Mouse (Mus musculus): ENCODE data around the gene Hmcn1.

The Hmcn1 gene

DNA sequence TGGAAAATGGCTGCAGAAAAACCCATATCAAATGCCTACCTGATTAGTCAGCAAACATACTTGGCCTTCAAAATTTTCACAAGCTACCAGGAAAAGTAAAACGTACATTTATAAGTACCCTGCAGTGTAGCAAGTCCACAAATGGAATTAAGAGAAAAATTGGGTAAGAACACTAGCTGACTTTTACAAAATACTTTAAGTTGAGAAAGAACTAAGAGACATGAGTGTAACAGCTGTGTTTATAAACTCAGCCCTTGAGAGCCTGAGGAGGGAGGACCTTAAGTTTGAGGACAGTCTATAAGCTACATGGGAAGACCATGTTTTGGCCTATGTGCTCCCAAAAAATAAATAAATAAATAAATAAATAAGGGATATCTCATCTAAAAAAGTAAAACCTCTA lies 107.0 kb downstream of the Hmcn1 start:
- H3K4me1 ChIP-seq (replicated peaks; ENCODE audit: low read depth, low read length): no peaks in the 10 kb centered on the region
- no peaks in the 10 kb centered on the region for H3K27me3 ChIP-seq (ENCODE audit: insufficient read depth, low read length)
- no peak overlapping the region for H3K4me3 ChIP-seq (replicated peaks; ENCODE audit: low read length)
- no peaks in the 10 kb centered on the region for H3K9me3 ChIP-seq (ENCODE audit: low read length)
- TF ChIP-seq NANOG (IDR thresholded peaks at IDR 0.05; ENCODE audit: borderline replicate concordance, low read length): no peak
- H3K36me3 ChIP-seq (ENCODE audit: insufficient read depth, low read length): no peaks in the 10 kb centered on the region

DNA sequence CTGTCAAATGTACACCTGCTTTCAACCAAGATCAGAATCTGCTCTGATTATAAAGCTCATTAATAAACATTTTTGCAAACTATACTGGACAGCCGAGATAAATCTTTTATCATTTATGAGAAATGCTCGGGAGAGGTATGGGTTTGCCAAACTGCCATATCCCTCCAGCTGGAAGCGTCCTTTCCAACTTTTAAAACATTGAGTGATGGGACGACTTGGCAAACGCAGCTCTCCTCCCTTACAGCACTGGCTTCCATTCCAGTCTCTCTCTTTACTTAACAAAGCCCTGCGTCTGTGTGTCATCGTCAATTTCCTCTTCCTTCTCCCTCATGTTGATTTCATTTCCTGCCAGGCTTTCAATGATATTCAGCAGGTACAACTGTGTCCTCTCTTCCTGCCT lies 114.8 kb downstream of the Hmcn1 start:
- no peaks in the 10 kb centered on the region for H3K27me3 ChIP-seq (ENCODE audit: insufficient read depth, low read length)
- no peak overlapping the region for H3K4me3 ChIP-seq (replicated peaks; ENCODE audit: low read length)
- H3K36me3 ChIP-seq (ENCODE audit: insufficient read depth, low read length): no peaks in the 10 kb centered on the region
- H3K9me3 ChIP-seq (ENCODE audit: low read length): peaks cover 18% of the 10 kb centered on the region
- H3K4me1 ChIP-seq (replicated peaks; ENCODE audit: low read depth, low read length): no peaks in the 10 kb centered on the region
- no peak for TF ChIP-seq NANOG (IDR thresholded peaks at IDR 0.05; ENCODE audit: borderline replicate concordance, low read length)
- TF ChIP-seq CTCF (conservative IDR thresholded peaks at IDR 0.05; ENCODE audit: low read length): no peak
- TF ChIP-seq POU5F1 (IDR thresholded peaks at IDR 0.05; ENCODE audit: borderline replicate concordance, low read length): no peak

DNA sequence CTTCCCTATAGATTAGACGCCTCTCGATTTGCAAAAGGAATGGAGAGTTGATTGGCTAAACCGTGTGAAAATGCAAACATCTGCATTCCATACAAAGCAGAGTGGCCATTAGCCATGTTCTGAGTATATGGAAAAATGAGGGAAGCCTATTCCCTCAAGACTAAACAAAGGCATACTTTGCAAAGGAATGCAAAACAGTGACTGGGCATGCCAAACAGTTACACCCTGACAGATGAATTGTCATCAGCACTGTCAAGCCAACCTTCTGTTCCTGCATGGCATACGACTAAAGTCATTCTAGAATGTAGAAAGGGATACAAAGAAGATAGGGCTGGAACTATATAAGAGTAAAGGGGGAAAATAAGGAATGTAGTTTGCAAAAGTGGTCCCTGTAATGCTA lies 115.3 kb downstream of the Hmcn1 start:
- Histone ChIP-seq H3K36me3 (ENCODE audit: insufficient read depth, low read length) (no peaks in the 10 kb centered on the region), H3K9me3 (ENCODE audit: low read length) (peaks cover 18% of the 10 kb centered on the region), H3K27me3 (ENCODE audit: insufficient read depth, low read length) (no peaks in the 10 kb centered on the region), H3K4me3 (replicated peaks; ENCODE audit: low read length) (no peak overlapping the region), H3K4me1 (replicated peaks; ENCODE audit: low read depth, low read length) (no peaks in the 10 kb centered on the region)
- TF ChIP-seq CTCF (conservative IDR thresholded peaks at IDR 0.05; ENCODE audit: low read length) (no peak), POU5F1 (IDR thresholded peaks at IDR 0.05; ENCODE audit: borderline replicate concordance, low read length) (no peak)

DNA sequence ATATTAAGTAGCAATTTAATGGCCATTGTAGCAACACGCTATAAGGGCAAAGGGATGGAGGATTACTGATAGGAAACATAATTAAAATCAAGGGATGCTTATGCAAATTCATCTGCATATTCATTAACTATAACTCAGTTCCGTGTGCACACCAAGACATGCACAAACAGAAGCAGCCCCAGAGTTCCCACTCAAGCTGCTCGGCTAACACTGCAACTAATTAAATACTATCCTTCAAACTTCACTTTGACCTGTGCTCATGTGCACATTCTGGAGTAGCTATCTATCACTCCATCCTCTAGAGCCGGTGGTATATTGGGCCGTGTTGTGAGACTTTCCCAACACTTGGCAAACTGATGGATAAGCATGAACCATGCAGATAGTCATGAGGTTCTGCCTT lies 119.2 kb downstream of the Hmcn1 start:
- no peak for TF ChIP-seq POU5F1 (IDR thresholded peaks at IDR 0.05; ENCODE audit: borderline replicate concordance, low read length)
- TF ChIP-seq NANOG (IDR thresholded peaks at IDR 0.05; ENCODE audit: borderline replicate concordance, low read length): no peak
- TF ChIP-seq CTCF (conservative IDR thresholded peaks at IDR 0.05; ENCODE audit: low read length): no peak
- Histone ChIP-seq H3K36me3 (ENCODE audit: insufficient read depth, low read length) (no peaks in the 10 kb centered on the region), H3K9me3 (ENCODE audit: low read length) (peaks cover 4% of the 10 kb centered on the region; the same call in 1 of the 2 replicates), H3K4me3 (replicated peaks; ENCODE audit: low read length) (no peak overlapping the region), H3K27me3 (ENCODE audit: insufficient read depth, low read length) (no peaks in the 10 kb centered on the region), H3K4me1 (replicated peaks; ENCODE audit: low read depth, low read length) (no peaks in the 10 kb centered on the region)

DNA sequence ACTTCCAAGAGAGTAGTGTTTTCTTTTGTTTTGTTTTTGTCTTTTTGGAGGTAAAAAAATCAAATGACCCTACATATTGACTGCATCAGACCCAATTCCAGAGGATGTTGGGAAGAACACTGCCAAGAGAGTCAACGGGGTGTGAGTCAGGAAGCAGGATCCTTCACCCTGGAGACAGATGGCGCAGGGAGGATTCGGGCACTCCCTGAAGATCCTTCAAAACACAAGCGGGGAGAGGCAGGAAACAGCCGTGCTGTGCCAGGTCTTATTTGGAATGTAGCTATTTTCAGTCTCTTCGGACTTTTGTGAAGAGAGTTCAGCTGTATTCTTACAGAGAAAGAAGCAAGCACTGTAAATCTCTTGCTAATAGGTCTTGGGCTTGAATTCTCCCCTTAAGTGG lies 120.0 kb downstream of the Hmcn1 start:
- no peak overlapping the region for H3K4me3 ChIP-seq (replicated peaks; ENCODE audit: low read length)
- no peak for TF ChIP-seq NANOG (IDR thresholded peaks at IDR 0.05; ENCODE audit: borderline replicate concordance, low read length)
- no peak for TF ChIP-seq CTCF (conservative IDR thresholded peaks at IDR 0.05; ENCODE audit: low read length)
- TF ChIP-seq POU5F1 (IDR thresholded peaks at IDR 0.05; ENCODE audit: borderline replicate concordance, low read length): no peak
- no peaks in the 10 kb centered on the region for H3K27me3 ChIP-seq (ENCODE audit: insufficient read depth, low read length)
- no peaks in the 10 kb centered on the region for H3K4me1 ChIP-seq (replicated peaks; ENCODE audit: low read depth, low read length)
- peaks cover 4% of the 10 kb centered on the region; the same call in 1 of the 2 replicates for H3K9me3 ChIP-seq (ENCODE audit: low read length)
- no peaks in the 10 kb centered on the region for H3K36me3 ChIP-seq (ENCODE audit: insufficient read depth, low read length)

DNA sequence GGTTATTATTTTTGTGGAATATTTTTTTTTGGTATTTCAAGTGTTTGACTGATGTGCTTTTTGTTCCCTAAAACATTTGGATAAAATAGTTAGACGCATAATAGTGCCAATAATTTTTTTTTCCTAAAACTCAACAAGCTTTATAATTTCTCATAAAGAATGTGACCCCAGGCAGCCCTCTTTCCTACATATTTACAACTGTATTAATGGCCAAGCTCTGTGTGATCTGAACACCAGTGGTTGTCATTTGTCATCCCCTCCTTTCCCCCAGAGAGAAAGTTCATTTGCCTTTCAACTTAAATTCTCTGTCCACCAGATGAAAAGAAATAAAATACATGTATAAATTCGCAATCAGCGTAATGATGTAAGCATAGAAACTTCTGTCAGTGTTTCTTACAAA lies 121.1 kb downstream of the Hmcn1 start:
- TF ChIP-seq CTCF (conservative IDR thresholded peaks at IDR 0.05; ENCODE audit: low read length): no peak
- no peak for TF ChIP-seq POU5F1 (IDR thresholded peaks at IDR 0.05; ENCODE audit: borderline replicate concordance, low read length)
- no peak for TF ChIP-seq NANOG (IDR thresholded peaks at IDR 0.05; ENCODE audit: borderline replicate concordance, low read length)
- H3K4me1 ChIP-seq (replicated peaks; ENCODE audit: low read depth, low read length): no peaks in the 10 kb centered on the region
- no peaks in the 10 kb centered on the region for H3K36me3 ChIP-seq (ENCODE audit: insufficient read depth, low read length)
- H3K9me3 ChIP-seq (ENCODE audit: low read length): peaks cover 2% of the 10 kb centered on the region; the same call in 1 of the 2 replicates
- no peak overlapping the region for H3K4me3 ChIP-seq (replicated peaks; ENCODE audit: low read length)
- no peaks in the 10 kb centered on the region for H3K27me3 ChIP-seq (ENCODE audit: insufficient read depth, low read length)

DNA sequence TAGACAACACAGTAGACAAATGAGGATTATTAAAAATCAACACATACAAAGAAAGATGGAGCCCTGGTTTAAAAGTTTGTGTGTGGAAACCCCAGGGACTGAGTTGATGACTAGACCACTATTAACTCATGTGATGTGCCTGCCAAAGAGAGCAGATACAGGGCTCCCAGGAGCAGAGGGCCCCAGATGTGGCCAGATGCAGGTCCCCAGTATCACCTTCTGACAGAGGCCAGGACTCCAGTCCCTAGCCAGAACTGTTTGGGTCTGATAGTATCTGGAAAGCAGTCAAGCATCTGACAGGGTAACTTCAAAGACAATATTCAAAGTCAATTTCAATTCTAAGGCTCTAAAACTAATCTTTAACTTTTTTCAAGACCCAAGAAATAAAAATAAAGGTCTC lies 124.0 kb downstream of the Hmcn1 start:
- Histone ChIP-seq H3K36me3 (ENCODE audit: insufficient read depth, low read length) (no peaks in the 10 kb centered on the region), H3K27me3 (ENCODE audit: insufficient read depth, low read length) (no peaks in the 10 kb centered on the region), H3K9me3 (ENCODE audit: low read length) (no peaks in the 10 kb centered on the region), H3K4me1 (replicated peaks; ENCODE audit: low read depth, low read length) (no peaks in the 10 kb centered on the region), H3K4me3 (replicated peaks; ENCODE audit: low read length) (no peak overlapping the region)
- TF ChIP-seq NANOG (IDR thresholded peaks at IDR 0.05; ENCODE audit: borderline replicate concordance, low read length) (no peak), CTCF (conservative IDR thresholded peaks at IDR 0.05; ENCODE audit: low read length) (no peak), POU5F1 (IDR thresholded peaks at IDR 0.05; ENCODE audit: borderline replicate concordance, low read length) (no peak)

DNA sequence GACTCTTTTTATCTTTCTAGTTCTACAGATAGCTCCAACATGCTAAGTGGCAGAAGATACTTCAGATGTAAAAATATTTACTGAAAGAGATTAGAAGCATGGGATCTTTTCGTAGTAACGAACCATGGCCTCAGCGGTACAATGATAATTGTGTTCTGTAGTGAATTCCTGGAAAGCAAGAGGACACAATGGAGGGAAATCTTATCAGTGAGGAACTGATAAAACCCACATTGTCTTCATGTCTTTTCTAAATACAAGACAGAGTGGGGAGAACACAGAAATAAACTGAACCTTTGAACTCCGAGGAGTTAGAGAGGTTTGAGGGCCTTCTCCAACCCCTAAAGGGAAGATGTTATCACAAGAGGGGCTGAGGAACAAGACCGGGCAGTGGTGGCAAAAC lies 126.6 kb downstream of the Hmcn1 start:
- TF ChIP-seq NANOG (IDR thresholded peaks at IDR 0.05; ENCODE audit: borderline replicate concordance, low read length): no peak
- no peak for TF ChIP-seq POU5F1 (IDR thresholded peaks at IDR 0.05; ENCODE audit: borderline replicate concordance, low read length)
- TF ChIP-seq CTCF (conservative IDR thresholded peaks at IDR 0.05; ENCODE audit: low read length): no peak
- Histone ChIP-seq H3K9me3 (ENCODE audit: low read length) (no peaks in the 10 kb centered on the region), H3K4me3 (replicated peaks; ENCODE audit: low read length) (no peak overlapping the region), H3K4me1 (replicated peaks; ENCODE audit: low read depth, low read length) (no peaks in the 10 kb centered on the region), H3K36me3 (ENCODE audit: insufficient read depth, low read length) (no peaks in the 10 kb centered on the region), H3K27me3 (ENCODE audit: insufficient read depth, low read length) (no peaks in the 10 kb centered on the region)

DNA sequence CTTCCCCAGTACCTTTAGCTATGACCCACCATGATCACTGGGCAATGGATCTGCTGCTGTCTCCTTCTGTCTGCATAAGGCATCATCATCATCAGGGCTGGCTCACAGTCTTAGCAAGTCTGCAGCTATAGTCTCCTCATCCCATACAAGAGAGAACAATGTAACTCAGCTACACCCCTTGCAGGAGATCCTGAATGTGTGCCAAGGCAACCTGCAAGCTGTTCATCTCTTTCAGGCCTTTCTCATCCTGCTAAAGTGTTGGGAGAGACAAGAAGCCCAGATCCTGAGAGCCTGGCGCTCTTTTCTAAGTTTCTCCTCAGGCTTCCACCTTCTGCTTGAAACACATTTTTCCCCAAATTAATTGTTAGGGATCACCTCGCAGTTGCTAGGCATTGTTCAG lies 135.5 kb downstream of the Hmcn1 start:
- Histone ChIP-seq H3K9me3 (ENCODE audit: low read length) (no peaks in the 10 kb centered on the region), H3K4me1 (replicated peaks; ENCODE audit: low read depth, low read length) (no peaks in the 10 kb centered on the region), H3K4me3 (replicated peaks; ENCODE audit: low read length) (no peak overlapping the region), H3K27me3 (ENCODE audit: insufficient read depth, low read length) (no peaks in the 10 kb centered on the region), H3K36me3 (ENCODE audit: insufficient read depth, low read length) (no peaks in the 10 kb centered on the region)
- TF ChIP-seq NANOG (IDR thresholded peaks at IDR 0.05; ENCODE audit: borderline replicate concordance, low read length) (no peak), CTCF (conservative IDR thresholded peaks at IDR 0.05; ENCODE audit: low read length) (no peak), POU5F1 (IDR thresholded peaks at IDR 0.05; ENCODE audit: borderline replicate concordance, low read length) (no peak)
